Mouse (Mus musculus) neural tube, embryonic 14.5 days (tissue): ENCODE data around the gene Nckap5. TPM values are rescaled to one million over a fixed set of nuclear protein-coding genes. Genes with fewer than 3 reads are reported as not detected.

Experiments used
- ATAC-seq: fragments of 200-750 bp; cut with Nextera tagmentation; 2 replicates; pipeline ENCODE4 v1.8.0; 2017; ENCODE audit warnings: low read depth, mild to moderate bottlenecking, moderate TSS enrichment, moderate library complexity
- H3K27ac ChIP-seq: fragments of 300-500 bp; sonication (generic); 2 replicates; pipeline ENCODE4 v1.5.1; 2014; ENCODE audit warnings: low read depth, mild to moderate bottlenecking, control low read depth, low read length, moderate library complexity, mixed read lengths
- H3K27me3 ChIP-seq: fragments of 300-500 bp; sonication (generic); 2 replicates; pipeline ENCODE4 v1.6.1; 2014; ENCODE audit warnings: low read length; ENCODE audit not compliant: control insufficient read depth, insufficient read depth
- H3K36me3 ChIP-seq: fragments of 300-500 bp; sonication (generic); 2 replicates; pipeline ENCODE4 v1.6.1; 2014; ENCODE audit warnings: low read length, mixed read lengths; ENCODE audit not compliant: control insufficient read depth, insufficient read depth
- H3K4me1 ChIP-seq: fragments of 300-500 bp; sonication (generic); 2 replicates; pipeline ENCODE4 v1.6.1; 2014; ENCODE audit warnings: low read length; ENCODE audit not compliant: control insufficient read depth, insufficient read depth
- H3K4me2 ChIP-seq: fragments of 300-500 bp; sonication (generic); 2 replicates; pipeline ENCODE4 v1.6.1; 2014; ENCODE audit warnings: mild to moderate bottlenecking, low read depth, low read length, control low read depth
- H3K4me3 ChIP-seq: fragments of 300-500 bp; sonication (generic); 2 replicates; pipeline ENCODE4 v1.5.1; 2014; ENCODE audit warnings: low read depth, low read length, control low read depth, mixed read lengths
- H3K9ac ChIP-seq: fragments of 300-500 bp; sonication (generic); replicated peaks from 2 replicates; pipeline ENCODE4 v1.6.1; 2014; ENCODE audit warnings: low read depth, mild to moderate bottlenecking, control low read depth, low read length, mixed read lengths
- H3K9me3 ChIP-seq: fragments of 300-500 bp; sonication (generic); 2 replicates; pipeline ENCODE4 v1.6.1; 2016; ENCODE audit warnings: low read length; ENCODE audit not compliant: control insufficient read depth
- WGBS: fragments of 180-500 bp; shearing (Covaris S2); extraction: QIAGEN DNeasy Blood & Tissue Kit; methylation state at CpG from one replicate; pipeline ENCODE4 v1.1.7; 2014; 5-methylcytosine and 5-hydroxymethylcytosine counted together
- polyA plus RNA-seq: library from polyadenylated mRNA; unstranded; fragments of >200 nt; fragmentation: Nextera tagmentation; extraction: Ambion mirVana; gene quantifications from 2 replicates; pipeline ENCODE4 v1.2.1, GENCODE M21; 2014

The Nckap5 gene
- polyA plus RNA-seq, 1 experiment from 2014 or later: 19.0 TPM

DNA sequence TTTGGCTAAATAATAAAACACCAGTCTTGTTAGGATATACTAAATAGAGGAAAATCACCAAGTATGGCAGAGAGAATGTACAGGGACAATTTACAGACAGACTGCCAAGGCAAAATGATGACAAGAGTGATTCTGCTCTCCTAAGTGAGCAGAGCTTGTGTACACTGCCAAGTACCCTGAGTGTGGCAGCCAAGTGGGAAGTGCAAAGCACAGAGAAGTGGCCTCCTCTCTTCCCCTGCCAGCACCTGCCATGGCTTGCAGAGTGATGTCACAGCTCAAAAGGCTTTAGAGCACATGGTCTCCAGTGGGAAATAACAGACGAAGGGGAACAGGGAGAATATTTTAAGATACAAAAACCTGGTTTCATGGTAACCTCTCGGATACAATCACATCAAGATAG lies 488.8 kb downstream of the Nckap5 start:
- Histone ChIP-seq H3K27me3 (no peaks in the 10 kb centered on the region), H3K36me3 (no peaks in the 10 kb centered on the region), H3K4me3 (no peak overlapping the region), H3K9ac (no peak overlapping the region), H3K4me2 (no peak overlapping the region), H3K9me3 (no peaks in the 10 kb centered on the region), H3K4me1 (no peaks in the 10 kb centered on the region), H3K27ac (no peak overlapping the region)
- ATAC-seq: no peak; the same call in 1 of the 2 replicates
- WGBS: 68% methylated on average over 2 of the region's 2 CpGs

DNA sequence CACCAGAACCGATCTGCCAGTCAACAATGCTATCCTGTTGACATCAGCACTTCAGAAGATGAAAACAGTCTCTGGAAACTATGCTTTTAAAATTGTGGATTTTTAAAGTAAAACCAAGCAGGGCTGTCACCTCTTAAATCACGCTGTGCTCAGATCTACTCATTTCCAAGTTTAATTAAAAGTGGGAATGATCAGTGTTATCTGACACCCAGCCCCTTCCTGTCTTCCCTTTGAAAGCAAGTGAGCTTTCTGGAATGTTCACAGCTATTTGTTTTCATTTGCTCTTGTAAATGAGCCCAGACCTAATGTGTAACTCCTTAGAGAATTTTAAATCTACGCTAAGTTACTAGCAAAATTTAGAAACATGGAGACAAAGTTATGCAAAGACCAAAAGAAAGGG lies 491.3 kb downstream of the Nckap5 start:
- no peak for ATAC-seq
- no peak overlapping the region for H3K9ac ChIP-seq
- H3K27me3 ChIP-seq: no peaks in the 10 kb centered on the region
- 83% methylated on average over 3 of the region's 3 CpGs for WGBS
- H3K4me3 ChIP-seq: no peak overlapping the region
- H3K27ac ChIP-seq: no peak overlapping the region
- H3K9me3 ChIP-seq: no peaks in the 10 kb centered on the region
- H3K4me1 ChIP-seq: no peaks in the 10 kb centered on the region
- no peak overlapping the region for H3K4me2 ChIP-seq
- H3K36me3 ChIP-seq: no peaks in the 10 kb centered on the region

DNA sequence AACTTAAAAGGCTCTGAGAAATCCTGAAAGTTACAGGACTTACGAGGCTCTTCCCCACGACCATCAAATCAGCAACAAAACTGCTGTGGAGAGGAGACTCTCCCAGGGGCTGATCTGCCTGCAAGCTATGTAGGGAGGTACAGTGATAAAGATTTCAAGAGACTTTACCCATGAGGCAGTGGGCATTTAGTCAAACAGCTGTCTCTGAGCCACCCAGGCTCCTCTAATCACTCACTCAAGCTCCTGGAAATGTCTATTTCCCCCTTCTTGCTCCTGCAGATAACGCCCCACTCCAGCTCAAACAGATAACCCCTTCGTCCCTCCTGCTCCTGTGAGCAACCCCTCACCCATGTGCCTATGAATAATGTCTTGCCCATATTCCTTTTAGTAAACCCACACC lies 496.4 kb downstream of the Nckap5 start:
- Histone ChIP-seq H3K4me2 (no peak overlapping the region), H3K4me3 (no peak overlapping the region), H3K27me3 (no peaks in the 10 kb centered on the region), H3K36me3 (no peaks in the 10 kb centered on the region), H3K9me3 (no peaks in the 10 kb centered on the region), H3K4me1 (no peaks in the 10 kb centered on the region), H3K27ac (no peak overlapping the region), H3K9ac (no peak overlapping the region)
- no peak for ATAC-seq
- WGBS: 87% methylated on average over 4 of the region's 4 CpGs

DNA sequence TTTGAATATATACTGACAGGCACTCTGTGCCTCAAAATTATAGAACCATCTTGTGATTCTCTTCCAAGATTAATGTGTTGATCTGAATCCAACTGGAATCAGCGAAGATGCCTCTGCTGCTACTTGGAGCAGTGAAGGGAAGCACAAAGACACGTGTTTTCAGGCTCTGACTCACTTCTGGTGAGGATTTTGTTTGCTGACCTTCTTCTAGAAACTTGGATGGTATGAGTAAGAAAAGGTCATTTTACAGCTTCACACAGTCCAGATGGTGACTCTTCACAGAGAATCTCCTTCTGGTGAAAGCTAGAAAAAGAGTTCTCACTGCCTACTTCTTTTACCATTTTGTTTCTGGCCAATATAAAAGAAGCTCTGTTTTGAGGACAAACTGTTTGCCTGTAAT lies 498.6 kb downstream of the Nckap5 start:
- ATAC-seq: no peak
- Histone ChIP-seq H3K9me3 (no peaks in the 10 kb centered on the region), H3K27me3 (no peaks in the 10 kb centered on the region), H3K4me2 (no peak overlapping the region), H3K9ac (no peak overlapping the region), H3K4me3 (no peak overlapping the region), H3K4me1 (no peaks in the 10 kb centered on the region), H3K36me3 (no peaks in the 10 kb centered on the region), H3K27ac (no peak overlapping the region)
- 76% methylated on average over 2 of the region's 2 CpGs for WGBS

DNA sequence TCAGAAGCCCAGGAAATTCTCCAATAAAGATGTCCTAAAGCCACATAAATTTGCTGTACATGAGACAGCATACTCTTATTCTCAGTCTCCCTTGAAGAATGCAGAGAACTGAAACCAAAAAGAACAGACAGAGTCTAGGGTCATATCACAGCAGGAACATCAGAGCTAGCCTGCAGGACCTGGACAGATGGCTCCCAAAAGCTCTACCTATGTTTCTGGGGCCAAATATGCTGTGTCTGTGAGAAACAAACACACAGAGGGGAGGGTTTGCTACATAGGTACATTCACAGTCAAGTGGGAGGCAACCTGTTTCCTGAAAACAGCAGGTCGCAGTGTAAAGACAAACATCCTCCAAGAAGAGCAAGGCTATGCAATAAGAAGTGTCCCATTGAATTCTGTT lies 509.9 kb downstream of the Nckap5 start:
- WGBS: 93% methylated on average over 1 of the region's 1 CpGs
- H3K36me3 ChIP-seq: no peaks in the 10 kb centered on the region
- no peaks in the 10 kb centered on the region for H3K27me3 ChIP-seq
- H3K9ac ChIP-seq: no peak overlapping the region
- ATAC-seq: no peak
- H3K4me3 ChIP-seq: no peak overlapping the region
- no peak overlapping the region for H3K4me2 ChIP-seq
- no peak overlapping the region for H3K27ac ChIP-seq
- H3K4me1 ChIP-seq: 0 out of 2 replicates have a peak, but pooled peaks cover 2% of the 10 kb centered on the region
- no peaks in the 10 kb centered on the region for H3K9me3 ChIP-seq

DNA sequence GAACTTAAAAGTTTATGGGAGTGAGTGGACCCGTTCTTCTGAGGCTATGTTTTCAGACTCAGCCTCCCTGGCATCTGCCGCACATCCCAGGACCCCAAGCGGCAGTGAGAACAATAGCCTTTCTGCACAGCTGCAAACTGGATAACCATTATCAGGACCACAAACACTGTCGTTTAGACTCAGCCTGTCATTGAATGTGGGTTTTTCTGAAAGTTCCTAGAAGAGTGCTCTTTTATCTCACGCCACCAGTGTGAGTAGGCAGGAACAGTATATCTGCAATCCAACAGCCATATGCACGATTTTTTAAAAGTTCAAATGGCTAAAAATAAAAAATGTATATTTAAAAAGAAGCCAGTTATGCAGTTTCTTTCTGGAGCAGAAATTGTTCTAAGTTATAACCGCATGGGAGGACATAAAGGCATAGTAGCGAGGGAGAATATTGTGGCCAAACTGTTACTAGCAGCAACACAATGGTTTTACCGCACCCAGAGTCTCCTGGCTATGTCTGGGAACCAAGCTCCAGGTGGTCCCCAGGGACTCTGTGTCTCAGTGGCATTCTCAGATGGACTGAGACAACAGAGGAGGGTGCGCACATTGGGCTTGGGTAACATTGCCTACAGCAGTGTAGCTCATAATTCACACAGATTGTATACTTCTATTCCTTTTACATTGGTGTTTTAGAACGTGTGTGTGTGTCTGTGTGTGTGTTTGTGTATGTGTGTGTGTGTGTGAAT lies 512.6 kb downstream of the Nckap5 start:
- Histone ChIP-seq H3K4me1 (0 out of 2 replicates have a peak, but pooled peaks cover 2% of the 10 kb centered on the region), H3K27me3 (no peaks in the 10 kb centered on the region), H3K36me3 (no peaks in the 10 kb centered on the region), H3K4me3 (no peak overlapping the region), H3K27ac (no peak overlapping the region), H3K9me3 (no peaks in the 10 kb centered on the region), H3K9ac (no peak overlapping the region), H3K4me2 (0 out of 2 replicates have a peak overlapping the region, but pooled peaks have one; percentile 11)
- ATAC-seq: no peak
- 44% methylated on average over 11 of the region's 11 CpGs for WGBS

DNA sequence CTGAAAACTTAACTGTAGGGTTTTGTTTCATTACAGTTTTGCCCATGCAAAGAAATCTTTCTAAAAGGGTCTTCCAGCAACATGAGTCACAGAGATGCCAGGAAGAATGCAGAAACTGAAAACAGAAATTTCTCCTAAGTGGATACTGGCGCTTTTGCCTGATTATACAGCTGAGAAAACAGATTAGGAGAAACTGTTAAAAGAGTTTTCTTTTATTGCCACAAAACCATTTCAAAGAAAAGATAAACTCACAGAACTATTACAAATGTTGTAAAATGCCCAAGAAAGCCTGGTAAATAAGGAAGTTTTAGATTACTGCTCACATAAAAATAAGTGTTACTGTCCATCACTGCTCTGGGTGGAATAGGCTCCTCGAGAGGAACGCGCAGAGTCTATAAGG lies 513.3 kb downstream of the Nckap5 start:
- Histone ChIP-seq H3K36me3 (no peaks in the 10 kb centered on the region), H3K4me3 (no peak overlapping the region), H3K4me2 (0 out of 2 replicates have a peak overlapping the region, but pooled peaks have one; percentile 11), H3K9me3 (no peaks in the 10 kb centered on the region), H3K27me3 (no peaks in the 10 kb centered on the region), H3K4me1 (0 out of 2 replicates have a peak, but pooled peaks cover 2% of the 10 kb centered on the region), H3K9ac (no peak overlapping the region), H3K27ac (no peak overlapping the region)
- 52% methylated on average over 4 of the region's 4 CpGs for WGBS
- ATAC-seq: no peak

DNA sequence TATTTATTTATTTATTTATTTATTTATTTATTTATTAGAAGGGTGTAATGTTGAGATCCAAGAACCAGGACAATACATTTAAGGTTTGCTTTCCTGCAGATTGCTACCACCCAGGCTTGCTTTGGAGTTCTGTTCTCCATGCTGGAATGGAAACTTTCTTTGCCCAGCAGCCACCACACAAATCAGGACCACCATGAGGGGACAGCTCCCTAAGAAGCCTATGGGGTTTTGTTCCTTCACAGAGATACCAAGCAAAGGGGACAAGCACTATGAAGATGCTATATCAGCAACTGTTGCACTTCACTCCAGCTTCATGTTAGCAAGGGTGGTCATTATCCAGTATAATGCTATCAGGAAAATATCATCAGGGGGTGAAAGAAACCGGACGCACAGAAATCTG lies 513.7 kb downstream of the Nckap5 start:
- 33% methylated on average over 2 of the region's 2 CpGs for WGBS
- Histone ChIP-seq H3K9me3 (no peaks in the 10 kb centered on the region), H3K27ac (no peak overlapping the region), H3K9ac (no peak overlapping the region), H3K4me1 (0 out of 2 replicates have a peak, but pooled peaks cover 2% of the 10 kb centered on the region), H3K27me3 (no peaks in the 10 kb centered on the region), H3K4me3 (no peak overlapping the region), H3K36me3 (no peaks in the 10 kb centered on the region), H3K4me2 (no peak overlapping the region)
- no peak for ATAC-seq

DNA sequence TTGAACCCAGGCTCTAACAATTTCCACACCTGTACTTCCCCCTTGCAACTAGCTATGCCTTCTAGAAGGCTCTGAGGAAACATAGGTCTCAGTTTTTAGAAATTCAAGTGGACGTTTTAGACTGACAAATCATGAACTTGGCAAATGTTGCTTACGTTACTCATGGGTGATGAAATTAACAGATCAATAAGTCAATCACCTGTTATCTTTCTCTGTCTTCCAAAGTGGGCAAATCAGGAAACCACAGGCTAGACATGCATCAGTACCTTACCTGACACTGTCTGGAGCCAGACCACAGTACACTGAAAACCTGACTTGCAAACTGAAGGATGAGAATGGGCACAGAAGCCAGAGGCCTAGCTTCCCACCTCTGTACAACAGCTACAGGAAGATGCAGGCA lies 529.5 kb downstream of the Nckap5 start:
- Histone ChIP-seq H3K27ac (no peak overlapping the region), H3K9me3 (no peaks in the 10 kb centered on the region), H3K4me1 (no peaks in the 10 kb centered on the region), H3K4me2 (no peak overlapping the region), H3K9ac (no peak overlapping the region), H3K36me3 (no peaks in the 10 kb centered on the region), H3K27me3 (no peaks in the 10 kb centered on the region), H3K4me3 (no peak overlapping the region)
- ATAC-seq: no peak
- WGBS: 88% methylated on average over 2 of the region's 2 CpGs
